8 mouse cellular contexts compared by ENCODE assay signal in genomic region chr19:59388847-59389606, GRCm38 (mm10). TPM values are rescaled to one million over a fixed set of nuclear protein-coding genes. Genes with fewer than 3 reads are reported as not detected.
DNase-seq lines count a peak whose midpoint lies in the region; ATAC-seq lines count a peak whose summit lies in the region.

No protein-coding gene starts in this region.

- no peaks in the 10 kb centered on the region for H3K36me3 ChIP-seq in embryonic facial prominence, embryonic 14.5 days (ENCODE audit: control insufficient read depth, insufficient read depth, low read length)
- H3K36me3 ChIP-seq in heart, embryonic 12.5 days, result no peaks in the 10 kb centered on the region
- no peaks in the 10 kb centered on the region for H3K36me3 ChIP-seq in kidney, embryonic 16.5 days (ENCODE audit: insufficient read depth, low read length)

- peak; percentile 47; the same call in 1 of the 2 replicates for ATAC-seq in embryonic facial prominence, embryonic 14.5 days (ENCODE audit: low read depth)
- no peak for ATAC-seq in heart, embryonic 12.5 days (ENCODE audit: insufficient number of reproducible peaks, low FRiP score)
- ATAC-seq in kidney, embryonic 16.5 days (ENCODE audit: low FRiP score, low TSS enrichment), result peak; percentile 73; the same call in 1 of the 2 replicates

- peak overlapping the region; percentile 26; the same call in 1 of the 2 replicates for H3K9ac ChIP-seq in embryonic facial prominence, embryonic 14.5 days (ENCODE audit: low read depth, low read length)
- H3K9ac ChIP-seq in heart, embryonic 12.5 days, result no peak overlapping the region
- H3K9ac ChIP-seq in kidney, embryonic 16.5 days (replicated peaks; ENCODE audit: low read length), result no peak overlapping the region

- 14% methylated on average over 14 of the region's 15 CpGs for WGBS in embryonic facial prominence, embryonic 14.5 days
- 19% methylated on average over 15 of the region's 15 CpGs for WGBS in heart, embryonic 12.5 days
- WGBS in kidney, embryonic 16.5 days, result 21% methylated on average over 15 of the region's 15 CpGs

- no peak overlapping the region for H3K27ac ChIP-seq in embryonic facial prominence, embryonic 14.5 days (replicated peaks; ENCODE audit: low read depth, low read length)
- H3K27ac ChIP-seq in heart, embryonic 12.5 days (ENCODE audit: poor library complexity, severe bottlenecking), result no peak overlapping the region
- no peak overlapping the region for H3K27ac ChIP-seq in kidney, embryonic 16.5 days (ENCODE audit: low read length)

- no peaks in the 10 kb centered on the region for H3K27me3 ChIP-seq in embryonic facial prominence, embryonic 14.5 days (replicated peaks; ENCODE audit: control insufficient read depth, insufficient read depth, low read length)
- H3K27me3 ChIP-seq in heart, embryonic 12.5 days (replicated peaks), result peaks cover 52% of the 10 kb centered on the region
- H3K27me3 ChIP-seq in kidney, embryonic 16.5 days (ENCODE audit: insufficient read depth, low read length), result 0 out of 2 replicates have a peak, but pooled peaks cover 4% of the 10 kb centered on the region

- peak overlapping the region; percentile 54 for H3K4me2 ChIP-seq in embryonic facial prominence, embryonic 14.5 days (ENCODE audit: low read depth, low read length)
- H3K4me2 ChIP-seq in heart, embryonic 12.5 days, result peak overlapping the region; percentile 49
- peak overlapping the region; percentile 41 for H3K4me2 ChIP-seq in kidney, embryonic 16.5 days (replicated peaks; ENCODE audit: low read depth, low read length)

- peak; percentile 95 for DNase-seq in CD4-positive, CD25-positive, alpha-beta regulatory T cell, adult 2 months (ENCODE audit: low read depth, low spot score)
- peak; percentile 26 for DNase-seq in adrenal gland, postnatal 25 days
- peak; percentile 85 for DNase-seq in embryonic facial prominence, embryonic 14.5 days (ENCODE audit: low spot score)
- peak; percentile 63 for DNase-seq in liver
- DNase-seq in monocyte, adult 2 months (ENCODE audit: low read depth in 1 of 2, low spot score in 2 of 2), result peak; percentile 14 to 56
- DNase-seq in spleen, postnatal 4 days (ENCODE audit: low spot score in 2 of 2), result peak; percentile 72 to 86

- no peaks in the 10 kb centered on the region for H3K9me3 ChIP-seq in embryonic facial prominence, embryonic 14.5 days (ENCODE audit: control insufficient read depth, low read length)
- no peaks in the 10 kb centered on the region for H3K9me3 ChIP-seq in heart, embryonic 12.5 days (replicated peaks)
- H3K9me3 ChIP-seq in kidney, embryonic 16.5 days (ENCODE audit: low read length), result no peaks in the 10 kb centered on the region

- H3K4me3 ChIP-seq in embryonic facial prominence, embryonic 14.5 days (ENCODE audit: low read depth, low read length), result peak overlapping the region; percentile 22
- no peak overlapping the region; the same call in 1 of the 2 replicates for H3K4me3 ChIP-seq in heart, embryonic 12.5 days
- no peak overlapping the region for H3K4me3 ChIP-seq in kidney, embryonic 16.5 days (ENCODE audit: low read length)

- 0 out of 2 replicates have a peak, but pooled peaks cover 2% of the 10 kb centered on the region for H3K4me1 ChIP-seq in embryonic facial prominence, embryonic 14.5 days (ENCODE audit: control insufficient read depth, insufficient read depth, low read length)
- 0 out of 2 replicates have a peak, but pooled peaks cover 3% of the 10 kb centered on the region for H3K4me1 ChIP-seq in heart, embryonic 12.5 days (replicated peaks)
- H3K4me1 ChIP-seq in kidney, embryonic 16.5 days (ENCODE audit: insufficient read depth, low read length), result peaks cover 10% of the 10 kb centered on the region

RNA-seq across cellular contexts. Expression of gene Pdzd8, which starts 43.4 kb away (rescaled TPM):
- total RNA-seq in adrenal gland, postnatal 25 days (2021), result 34.8 and 38.9 TPM in 2 replicates
- polyA plus RNA-seq in embryonic facial prominence, embryonic 14.5 days (2014; fragmentation: Nextera tagmentation; extraction: Ambion mirVana), result 15.1 and 15.7 TPM in 2 replicates
- polyA plus RNA-seq in heart, embryonic 12.5 days (2016; fragmentation: Nextera tagmentation; extraction: Ambion mirVana), result 14.1 and 17.0 TPM in 2 replicates
- 8.6 and 8.7 TPM in 2 replicates for polyA plus RNA-seq in kidney, embryonic 16.5 days (2015; fragmentation: Nextera tagmentation; extraction: Ambion mirVana)

Comparison
In these comparisons a context has a peak if more than half of its experiments do, and no peak if none do; other contexts are left out.
1. DNase-seq: peak in every context shown above with its lines; median percentile 95 in CD4-positive, CD25-positive, alpha-beta regulatory T cell, adult 2 months; 85 in embryonic facial prominence, embryonic 14.5 days; 79 in spleen, postnatal 4 days; 63 in liver; 35 in monocyte, adult 2 months; 26 in adrenal gland, postnatal 25 days.